ENCODE assay signal across 15 mouse cellular contexts in the genomic region with DNA sequence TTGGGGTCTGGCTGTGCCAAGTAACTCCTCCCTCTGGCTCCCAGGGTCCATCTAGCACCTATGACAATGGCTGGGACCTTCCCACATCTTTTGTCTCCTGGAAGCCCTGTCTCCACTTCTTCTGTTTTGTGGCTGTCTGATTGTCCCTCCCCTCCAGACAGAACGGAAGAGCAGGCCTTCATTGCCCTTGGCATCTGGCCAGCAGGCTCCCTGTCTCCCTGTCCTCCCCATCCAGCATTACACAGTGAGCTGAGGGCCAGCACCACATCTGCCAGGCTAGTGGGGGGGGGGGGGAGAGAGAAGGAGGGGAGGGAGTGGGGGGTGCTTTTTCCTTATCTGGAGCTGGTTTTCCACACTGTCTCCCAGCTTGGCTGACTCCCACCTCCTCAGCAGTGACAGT. TPM values are rescaled to one million over a fixed set of nuclear protein-coding genes. Genes with fewer than 3 reads are reported as not detected.
A peak's percentile ranks its signal among the peaks of the same experiment; 100 is the strongest.
DNase-seq lines count a peak whose midpoint lies in the region; ATAC-seq and TF ChIP-seq lines count a peak whose summit lies in the region.
"Had no signal": no experiment of that assay in that cellular context is flagged by ENCODE, and none has a peak within 500 bp of the region (broad histone marks: within the 10 kb centered on the region; RNA-seq: fewer than 3 reads in every experiment).

No protein-coding gene starts in this region.

- H3K4me3 ChIP-seq in forebrain, embryonic 13.5 days: no peak overlapping the region
- no peak overlapping the region for H3K4me3 ChIP-seq in forebrain, embryonic 10.5 days
- no peak overlapping the region for H3K4me3 ChIP-seq in kidney, embryonic 15.5 days (replicated peaks)
- no peak overlapping the region for H3K4me3 ChIP-seq in hindbrain, postnatal 0 days (ENCODE audit: low read length)
- H3K4me3 ChIP-seq: embryonic facial prominence, embryonic 12.5 days; gastrocnemius, adult 2 months; liver, embryonic 12.5 days; midbrain, embryonic 12.5 days had no signal

- no peaks in the 10 kb centered on the region for H3K27me3 ChIP-seq in forebrain, embryonic 13.5 days
- no peaks in the 10 kb centered on the region for H3K27me3 ChIP-seq in forebrain, embryonic 10.5 days (ENCODE audit: poor library complexity, severe bottlenecking)
- no peaks in the 10 kb centered on the region for H3K27me3 ChIP-seq in kidney, embryonic 15.5 days
- no peaks in the 10 kb centered on the region for H3K27me3 ChIP-seq in hindbrain, postnatal 0 days (ENCODE audit: insufficient read depth, low read length)
- H3K27me3 ChIP-seq: embryonic facial prominence, embryonic 12.5 days; midbrain, embryonic 12.5 days had no signal

- DNase-seq in forebrain, embryonic 10.5 days (ENCODE audit: extremely low spot score, low spot score): no peak
- DNase-seq in kidney, postnatal 14 days: peak; percentile 24
- peak; percentile 50 for DNase-seq in retina, postnatal 1 day
- no peak for DNase-seq in retina, embryonic 14.5 days (ENCODE audit: low spot score)
- peak; percentile 30 for DNase-seq in hindbrain, postnatal 0 days (ENCODE audit: low spot score)
- DNase-seq in right cerebral cortex, postnatal 4 days: no peak
- DNase-seq: gastrocnemius, adult 2 months; heart, postnatal 36 days; kidney, adult 9 months had no signal

- no peak overlapping the region for H3K27ac ChIP-seq in forebrain, embryonic 13.5 days
- H3K27ac ChIP-seq in forebrain, embryonic 10.5 days: no peak overlapping the region
- no peak overlapping the region for H3K27ac ChIP-seq in kidney, embryonic 15.5 days
- no peak overlapping the region for H3K27ac ChIP-seq in hindbrain, postnatal 0 days
- H3K27ac ChIP-seq: embryonic facial prominence, embryonic 12.5 days; gastrocnemius, adult 2 months; liver, embryonic 12.5 days; midbrain, embryonic 12.5 days had no signal

- 6% methylated on average over 1 of the region's 1 CpGs for WGBS in forebrain, embryonic 13.5 days
- 45% methylated on average over 1 of the region's 1 CpGs for WGBS in forebrain, embryonic 10.5 days
- 6% methylated on average over 1 of the region's 1 CpGs for WGBS in kidney, embryonic 15.5 days
- WGBS in hindbrain, postnatal 0 days: 15% methylated on average over 1 of the region's 1 CpGs

- H3K4me2 ChIP-seq in forebrain, embryonic 13.5 days: no peak overlapping the region
- H3K4me2 ChIP-seq in kidney, embryonic 15.5 days: no peak overlapping the region
- H3K4me2 ChIP-seq in hindbrain, postnatal 0 days (ENCODE audit: low read depth, low read length): no peak overlapping the region
- H3K4me2 ChIP-seq: embryonic facial prominence, embryonic 12.5 days; liver, embryonic 12.5 days; midbrain, embryonic 12.5 days had no signal

- H3K36me3 ChIP-seq in forebrain, embryonic 13.5 days (ENCODE audit: poor library complexity, severe bottlenecking): peaks cover 5% of the 10 kb centered on the region; the same call in 1 of the 2 replicates
- peaks cover 16% of the 10 kb centered on the region; the same call in 1 of the 2 replicates for H3K36me3 ChIP-seq in forebrain, embryonic 10.5 days (replicated peaks)
- no peaks in the 10 kb centered on the region for H3K36me3 ChIP-seq in kidney, embryonic 15.5 days
- H3K36me3 ChIP-seq in hindbrain, postnatal 0 days (ENCODE audit: insufficient read depth, low read length): no peaks in the 10 kb centered on the region
- H3K36me3 ChIP-seq: embryonic facial prominence, embryonic 12.5 days; liver, embryonic 12.5 days had no signal

- no peak for ATAC-seq in forebrain, embryonic 13.5 days
- ATAC-seq in kidney, embryonic 15.5 days (replicated peaks; ENCODE audit: low FRiP score): no peak
- ATAC-seq in hindbrain, postnatal 0 days: no peak
- ATAC-seq: activated CD4-positive, CD25-positive, alpha-beta regulatory T cell, adult 4 months; liver, embryonic 12.5 days had no signal

- TF ChIP-seq CTCF in hindbrain, postnatal 0 days (IDR thresholded peaks at IDR 0.05; ENCODE audit: low read depth): no peak

- 0 out of 2 replicates have a peak overlapping the region, but pooled peaks have one; percentile 13 for H3K9ac ChIP-seq in forebrain, embryonic 13.5 days
- no peak overlapping the region for H3K9ac ChIP-seq in kidney, embryonic 15.5 days
- H3K9ac ChIP-seq in hindbrain, postnatal 0 days (replicated peaks; ENCODE audit: low read length): no peak overlapping the region
- H3K9ac ChIP-seq: embryonic facial prominence, embryonic 12.5 days; liver, embryonic 12.5 days; midbrain, embryonic 12.5 days had no signal

- H3K4me1 ChIP-seq in forebrain, embryonic 13.5 days: peaks cover 6% of the 10 kb centered on the region
- 0 out of 2 replicates have a peak, but pooled peaks cover 7% of the 10 kb centered on the region for H3K4me1 ChIP-seq in forebrain, embryonic 10.5 days
- H3K4me1 ChIP-seq in kidney, embryonic 15.5 days: no peaks in the 10 kb centered on the region
- H3K4me1 ChIP-seq in hindbrain, postnatal 0 days (ENCODE audit: insufficient read depth, low read length): 0 out of 2 replicates have a peak, but pooled peaks cover 6% of the 10 kb centered on the region
- H3K4me1 ChIP-seq: embryonic facial prominence, embryonic 12.5 days; liver, embryonic 12.5 days; midbrain, embryonic 12.5 days had no signal

- H3K9me3 ChIP-seq in forebrain, embryonic 13.5 days (replicated peaks): no peaks in the 10 kb centered on the region
- no peaks in the 10 kb centered on the region for H3K9me3 ChIP-seq in forebrain, embryonic 10.5 days
- H3K9me3 ChIP-seq in kidney, embryonic 15.5 days (replicated peaks): no peaks in the 10 kb centered on the region
- H3K9me3 ChIP-seq in hindbrain, postnatal 0 days (ENCODE audit: low read length): no peaks in the 10 kb centered on the region
- H3K9me3 ChIP-seq: embryonic facial prominence, embryonic 12.5 days; liver, embryonic 12.5 days; midbrain, embryonic 12.5 days had no signal

RNA-seq across cellular contexts. Expression of a gene that starts 53.8 kb away (rescaled TPM):
- polyA plus RNA-seq in forebrain, embryonic 13.5 days (2015; fragmentation: Nextera tagmentation; extraction: Ambion mirVana): 9.7 and 9.8 TPM in 2 replicates
- 6.0 and 7.4 TPM in 2 replicates for polyA plus RNA-seq in forebrain, embryonic 10.5 days (2016; fragmentation: Nextera tagmentation; extraction: Ambion mirVana)
- polyA plus RNA-seq in kidney, embryonic 15.5 days (2015; fragmentation: Nextera tagmentation; extraction: Ambion mirVana): 2.2 and 4.0 TPM in 2 replicates
- 59.5 and 70.5 TPM in 2 replicates for total RNA-seq in hindbrain, postnatal 0 days (2014; rRNA removed)
- polyA plus RNA-seq in hindbrain, postnatal 0 days (2015; fragmentation: Nextera tagmentation; extraction: Ambion mirVana): 16.5 and 17.4 TPM in 2 replicates

Comparison
In these comparisons a context has a peak if more than half of its experiments do, and no peak if none do; other contexts are left out.
1. DNase-seq: peak in kidney, postnatal 14 days (single experiment), retina, postnatal 1 day (single experiment) and hindbrain, postnatal 0 days (single experiment); none in forebrain, embryonic 10.5 days (single experiment), retina, embryonic 14.5 days (single experiment) and right cerebral cortex, postnatal 4 days (single experiment).